Mouse (Mus musculus) midbrain, postnatal 0 days (tissue): Measurements from ENCODE around the gene Fam19a4. TPM values are rescaled to one million over a fixed set of nuclear protein-coding genes. Genes with fewer than 3 reads are reported as not detected.

ENCODE experiments used
- ATAC-seq: fragments of 200-750 bp; cut with Nextera tagmentation; 2 replicates; pipeline ENCODE4 v1.8.0; 2017; ENCODE audit warnings: moderate number of reproducible peaks, mild to moderate bottlenecking, moderate TSS enrichment, moderate library complexity; ENCODE audit not compliant: low FRiP score
- DNase-seq: peaks from one replicate; pipeline ENCODE4 v3.0.0-alpha.2; 2015; ENCODE audit warnings: low spot score
- H3K27ac ChIP-seq: fragments of 300-500 bp; sonication (generic); 2 replicates; pipeline ENCODE4 v1.5.1; 2014; ENCODE audit warnings: low read depth, mild to moderate bottlenecking, low read length, mixed read lengths
- H3K27me3 ChIP-seq: fragments of 300-500 bp; sonication (generic); 2 replicates; pipeline ENCODE4 v1.6.1; 2014; ENCODE audit warnings: low read length, control low read depth, mixed read lengths; ENCODE audit not compliant: insufficient read depth
- H3K36me3 ChIP-seq: fragments of 300-500 bp; sonication (generic); 2 replicates; pipeline ENCODE4 v1.6.1; 2014; ENCODE audit warnings: low read length, control low read depth, mixed read lengths; ENCODE audit not compliant: insufficient read depth
- H3K4me1 ChIP-seq: fragments of 300-500 bp; sonication (generic); 2 replicates; pipeline ENCODE4 v1.6.1; 2014; ENCODE audit warnings: mild to moderate bottlenecking, control low read depth, antibody characterized with exemption, low read length, mixed read lengths; ENCODE audit not compliant: insufficient read depth
- H3K4me2 ChIP-seq: fragments of 300-500 bp; sonication (generic); 2 replicates; pipeline ENCODE4 v1.6.1; 2014; ENCODE audit warnings: low read depth, mild to moderate bottlenecking, low read length, mixed read lengths; ENCODE audit not compliant: poor library complexity, severe bottlenecking
- H3K4me3 ChIP-seq: fragments of 300-500 bp; sonication (generic); 2 replicates; pipeline ENCODE4 v1.5.1; 2014; ENCODE audit warnings: low read depth, mild to moderate bottlenecking, low read length, moderate library complexity
- H3K9ac ChIP-seq: fragments of 300-500 bp; sonication (generic); replicated peaks from 2 replicates; pipeline ENCODE4 v1.6.1; 2014; ENCODE audit warnings: mild to moderate bottlenecking, low read length, moderate library complexity, mixed read lengths; ENCODE audit not compliant: poor library complexity, severe bottlenecking
- H3K9me3 ChIP-seq: fragments of 300-500 bp; sonication (generic); 2 replicates; pipeline ENCODE4 v1.6.1; 2016; ENCODE audit warnings: low read length, control low read depth
- CTCF ChIP-seq: IDR thresholded peaks from 2 replicates; pipeline ENCODE4 v1.5.1; 2016; ENCODE audit warnings: antibody characterized with exemption, mild to moderate bottlenecking
- WGBS: fragments of 180-500 bp; shearing (Covaris S2); extraction: QIAGEN DNeasy Blood & Tissue Kit; methylation state at CpG from one replicate; pipeline ENCODE4 v1.1.7; 2014; 5-methylcytosine and 5-hydroxymethylcytosine counted together
- polyA plus RNA-seq: library from polyadenylated mRNA; unstranded; fragments of >200 nt; fragmentation: Nextera tagmentation; extraction: Ambion mirVana; gene quantifications from 2 replicates; pipeline ENCODE4 v1.2.1, GENCODE M21; 2015
- total RNA-seq: library from RNA; depleted of rRNA; stranded (reverse); fragments of >200 nt; gene quantifications from 2 replicates; pipeline ENCODE4 v1.2.3, GENCODE M21; 2014; rRNA removed

The Fam19a4 gene
- total and polyA plus RNA-seq, 2 experiments from 2014 or later = 4.0 to 4.8 TPM

DNA sequence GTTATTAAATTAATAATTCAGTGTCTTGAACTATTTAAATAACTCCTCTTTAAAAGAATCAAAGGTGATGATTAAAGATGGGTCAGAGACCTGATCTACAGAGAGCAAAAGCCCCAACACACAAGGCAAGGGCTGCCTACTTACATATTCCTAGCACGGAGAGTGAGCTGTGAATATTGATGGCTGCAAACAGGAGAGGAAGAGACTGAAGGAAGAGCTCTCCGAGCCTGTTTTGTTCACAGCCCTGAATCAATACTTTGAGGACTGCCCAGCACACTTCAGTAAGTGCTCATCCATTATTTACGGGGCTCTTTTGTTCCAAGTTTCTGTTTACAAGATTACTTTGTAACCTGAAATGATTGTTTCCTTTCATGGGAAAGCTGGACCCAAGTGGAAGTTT is 233.6 kb downstream of the Fam19a4 start:
- no peak overlapping the region for H3K4me2 ChIP-seq
- ATAC-seq (no peak), DNase-seq (no peak)
- H3K4me3 ChIP-seq = no peak overlapping the region
- no peaks in the 10 kb centered on the region for H3K9me3 ChIP-seq
- TF ChIP-seq CTCF = no peak
- H3K27ac ChIP-seq = no peak overlapping the region
- WGBS = 32% methylated on average over 3 of the region's 3 CpGs
- H3K27me3 ChIP-seq = no peaks in the 10 kb centered on the region
- H3K9ac ChIP-seq = no peak overlapping the region
- H3K4me1 ChIP-seq = no peaks in the 10 kb centered on the region
- H3K36me3 ChIP-seq = no peaks in the 10 kb centered on the region

DNA sequence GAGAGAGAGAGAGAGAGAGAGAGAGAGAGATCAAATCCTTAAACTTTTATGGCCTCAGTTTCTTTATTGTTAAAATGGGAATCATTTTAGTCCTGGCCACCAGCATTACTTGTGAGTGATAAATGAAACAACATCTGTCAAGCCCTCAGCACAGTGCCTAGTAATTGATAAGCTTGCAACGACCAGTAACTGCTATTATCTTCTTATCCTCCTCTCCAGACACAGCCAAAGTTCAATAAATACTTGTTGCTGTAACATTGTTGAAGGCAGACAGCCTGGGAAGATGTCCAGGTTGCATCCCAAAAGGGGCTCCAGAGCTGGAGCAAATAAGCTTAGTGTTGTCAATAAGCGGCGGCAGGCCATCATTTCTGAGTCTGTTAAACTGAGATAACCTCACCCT is 257.2 kb downstream of the Fam19a4 start:
- no peak for TF ChIP-seq CTCF
- no peak overlapping the region for H3K9ac ChIP-seq
- H3K4me3 ChIP-seq = no peak overlapping the region
- 73% methylated on average over 3 of the region's 3 CpGs for WGBS
- ATAC-seq = no peak
- H3K27ac ChIP-seq = no peak overlapping the region
- H3K27me3 ChIP-seq = no peaks in the 10 kb centered on the region
- H3K9me3 ChIP-seq = no peaks in the 10 kb centered on the region
- no peaks in the 10 kb centered on the region for H3K36me3 ChIP-seq
- no peaks in the 10 kb centered on the region for H3K4me1 ChIP-seq
- H3K4me2 ChIP-seq = no peak overlapping the region
- DNase-seq = no peak

DNA sequence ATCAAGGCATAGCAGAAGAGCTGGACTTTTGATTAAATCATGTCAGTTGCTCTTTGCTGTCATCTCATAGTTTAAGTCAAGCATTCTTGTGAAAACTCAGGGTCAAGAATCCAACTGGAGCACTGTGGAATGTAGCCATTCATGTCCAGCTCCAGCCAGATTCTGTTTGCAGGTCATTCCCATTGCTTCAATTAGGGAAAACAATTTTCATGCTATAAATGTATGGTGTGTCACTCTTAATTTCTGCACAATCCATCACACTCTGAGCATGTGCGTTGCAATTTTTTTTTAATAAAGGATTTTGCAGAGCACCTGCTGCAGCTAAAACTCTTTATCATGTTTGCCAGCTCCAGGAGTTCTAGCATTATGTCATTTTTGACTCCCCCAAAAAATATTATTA is 261.5 kb downstream of the Fam19a4 start:
- Histone ChIP-seq H3K27me3 (no peaks in the 10 kb centered on the region), H3K9ac (no peak overlapping the region), H3K36me3 (no peaks in the 10 kb centered on the region), H3K27ac (no peak overlapping the region), H3K4me3 (no peak overlapping the region), H3K9me3 (no peaks in the 10 kb centered on the region), H3K4me1 (no peaks in the 10 kb centered on the region), H3K4me2 (no peak overlapping the region)
- DNase-seq (no peak), ATAC-seq (no peak)
- no peak for TF ChIP-seq CTCF
- 80% methylated on average over 1 of the region's 1 CpGs for WGBS

DNA sequence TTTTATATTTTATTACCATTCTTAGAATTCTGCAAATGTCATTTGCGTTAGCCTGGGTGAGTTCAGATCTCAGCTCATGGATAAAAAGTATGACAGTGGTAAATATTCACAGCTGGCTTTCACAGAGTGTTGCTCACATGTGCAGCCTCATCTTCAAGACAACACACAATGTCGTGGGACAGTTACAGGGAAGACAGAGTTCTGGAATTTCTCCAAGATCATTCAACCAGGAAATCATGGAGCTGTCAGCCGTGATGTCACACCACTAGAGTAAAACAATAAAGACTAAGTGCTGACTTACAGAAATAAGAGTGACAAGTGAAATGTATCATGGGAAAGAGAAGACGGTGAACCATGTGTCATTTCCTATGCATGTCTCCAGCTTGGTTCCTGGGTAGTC is 262.8 kb downstream of the Fam19a4 start:
- no peak overlapping the region for H3K27ac ChIP-seq
- H3K9ac ChIP-seq = no peak overlapping the region
- H3K4me2 ChIP-seq = no peak overlapping the region
- H3K9me3 ChIP-seq = no peaks in the 10 kb centered on the region
- no peaks in the 10 kb centered on the region for H3K36me3 ChIP-seq
- no peaks in the 10 kb centered on the region for H3K27me3 ChIP-seq
- no peak for DNase-seq
- H3K4me3 ChIP-seq = no peak overlapping the region
- no peaks in the 10 kb centered on the region for H3K4me1 ChIP-seq
- no peak for TF ChIP-seq CTCF
- 79% methylated on average over 4 of the region's 4 CpGs for WGBS
- ATAC-seq = no peak

Other genes starting within 250 kb of the Fam19a4 start
- 25.2 and 25.8 TPM in 2 replicates for gene Eogt, start 88.8 kb upstream of the Fam19a4 start, total RNA-seq
- gene Eogt, start 88.8 kb upstream of the Fam19a4 start, polyA plus RNA-seq = 9.9 and 11.7 TPM in 2 replicates
- gene Tmf1, start 118.7 kb upstream of the Fam19a4 start, total RNA-seq = 23.4 and 26.2 TPM in 2 replicates
- 44.1 and 51.4 TPM in 2 replicates for gene Tmf1, start 118.7 kb upstream of the Fam19a4 start, polyA plus RNA-seq
- gene Uba3, start 145.2 kb upstream of the Fam19a4 start, total RNA-seq = 54.5 and 68.1 TPM in 2 replicates
- 63.9 and 68.1 TPM in 2 replicates for gene Uba3, start 145.2 kb upstream of the Fam19a4 start, polyA plus RNA-seq
- 115 and 118 TPM in 2 replicates for gene Arl6ip5, start 150.3 kb upstream of the Fam19a4 start, total RNA-seq
- gene Arl6ip5, start 150.3 kb upstream of the Fam19a4 start, polyA plus RNA-seq = 151 and 153 TPM in 2 replicates
- not detected in 2 replicates for gene Lmod3, start 192.3 kb upstream of the Fam19a4 start, total RNA-seq
- not detected in 2 replicates for gene Lmod3, start 192.3 kb upstream of the Fam19a4 start, polyA plus RNA-seq